Mouse (Mus musculus): Measurements from ENCODE around the gene Myo18b.

Myo18b gene

DNA sequence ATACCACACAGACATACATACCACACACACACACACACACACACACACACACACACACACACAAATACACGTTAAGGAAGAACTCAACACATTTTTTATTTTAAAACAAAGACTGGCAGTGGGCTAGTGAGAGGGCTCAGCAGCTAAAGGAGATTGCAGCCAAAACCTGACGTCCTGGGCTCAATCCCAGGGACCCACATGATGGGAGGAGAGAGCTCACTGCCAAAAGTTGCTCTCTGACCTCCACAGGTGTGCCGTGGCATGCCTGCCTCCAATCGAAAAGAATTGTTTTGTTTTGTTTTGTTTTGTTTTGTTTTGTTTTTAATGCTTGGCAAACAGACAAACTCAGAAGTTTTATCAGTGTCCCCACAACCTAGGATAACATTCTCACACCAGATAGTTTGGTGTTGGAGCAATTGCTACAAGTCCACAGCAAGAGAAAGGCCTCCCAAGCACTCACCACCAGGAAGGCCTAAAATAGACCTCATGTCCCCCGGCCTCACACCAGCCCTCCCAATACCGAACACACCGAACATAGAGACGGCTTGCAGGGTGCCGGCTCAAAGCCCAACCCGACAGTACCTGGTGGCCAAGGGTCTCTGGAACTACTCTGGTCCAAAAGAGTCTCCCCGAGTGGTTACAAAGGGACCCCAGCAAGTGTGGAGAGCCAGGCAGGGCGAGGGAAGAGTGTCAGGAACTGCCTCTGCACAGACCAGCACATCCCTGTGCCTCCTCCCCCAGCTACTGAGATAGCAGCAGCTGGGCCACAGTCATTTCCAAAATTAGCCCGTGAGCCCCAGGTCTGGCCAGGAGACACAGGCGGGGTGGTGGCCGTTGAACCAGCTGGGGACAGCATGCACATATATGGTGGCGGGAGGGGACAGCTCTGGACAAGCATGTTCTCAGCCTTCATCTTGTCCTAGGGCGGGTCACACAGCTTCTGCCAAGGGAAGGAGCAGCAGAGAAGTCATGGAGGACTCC is at the start of gene Myo18b:
Gene Myo18b (minus strand): TSS at position 689 of the 981 bp plus-strand sequence.
- no peak for DNase-seq

GRCm38 (mm10) chr5:112945925-112946324 is 49.8 kb upstream of the Myo18b start:
- no peak for DNase-seq

GRCm38 (mm10) chr5:112942244-112942643 is 46.1 kb upstream of the Myo18b start:
- no peak for DNase-seq

GRCm38 (mm10) chr5:112941001-112941400 is 44.8 kb upstream of the Myo18b start:
- no peak for DNase-seq

DNA sequence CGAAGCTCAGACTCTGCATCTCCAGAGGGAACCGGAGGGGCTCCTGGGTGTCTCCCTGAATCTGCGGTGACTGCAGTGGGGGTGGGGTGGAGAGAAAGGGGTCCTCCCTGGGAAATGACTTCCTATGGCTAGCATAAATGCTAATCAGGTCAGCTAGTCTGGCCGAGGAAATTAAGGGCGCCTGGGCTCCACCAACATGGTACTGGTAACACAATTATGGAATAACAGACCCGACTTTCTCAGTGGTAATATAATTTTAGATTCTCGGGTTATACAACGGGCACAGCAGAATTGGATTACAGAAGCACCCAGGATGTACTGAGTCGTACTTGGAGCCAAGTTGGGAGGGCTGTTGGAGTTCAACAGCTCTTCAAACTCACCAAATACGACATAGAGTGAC is 40.5 kb upstream of the Myo18b start:
- no peak for DNase-seq

DNA sequence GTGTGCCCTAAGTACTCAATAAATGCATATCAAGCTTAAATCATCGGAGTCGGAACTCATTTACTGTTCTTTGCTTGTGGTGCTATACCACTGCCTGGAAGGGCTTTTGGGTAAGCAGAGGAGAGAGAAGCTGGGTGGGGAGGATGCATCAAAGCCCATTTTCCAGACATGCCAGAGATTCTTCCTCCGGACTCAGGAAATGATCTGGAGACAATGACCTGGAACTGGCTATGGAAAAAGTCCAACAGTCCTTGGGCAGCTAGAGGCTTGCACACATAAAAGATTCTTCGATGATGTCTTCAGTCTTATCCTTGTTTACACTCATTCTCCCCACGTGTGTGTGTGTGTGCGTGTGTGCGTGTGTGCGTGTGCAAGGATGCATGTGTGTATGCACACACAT is 39.3 kb upstream of the Myo18b start:
- no peak for DNase-seq

- no peak for DNase-seq
Measured at GRCm38 (mm10) chr5:112932878-112933567, 36.9 kb upstream of the Myo18b start.

DNA sequence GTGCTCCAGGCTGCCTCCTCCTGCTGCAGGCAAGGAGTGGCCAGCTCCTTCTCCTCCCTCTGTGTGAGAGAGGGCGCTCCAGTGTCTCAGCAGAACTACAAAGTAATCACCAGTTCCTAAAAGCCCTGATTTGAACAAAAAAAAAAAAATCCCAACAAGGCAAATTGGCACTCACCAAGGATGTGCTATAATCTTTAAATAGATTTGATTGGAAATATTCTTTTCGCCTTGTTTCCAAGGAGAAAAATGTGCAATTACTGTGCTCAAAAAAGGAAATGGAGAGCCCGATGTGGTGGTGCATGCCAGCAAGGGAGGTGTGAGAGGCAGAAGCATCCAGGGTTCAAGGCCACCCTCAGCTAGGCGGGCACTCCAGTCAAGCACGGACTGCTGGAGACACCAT is 35.7 kb upstream of the Myo18b start:
- no peak for DNase-seq

DNA sequence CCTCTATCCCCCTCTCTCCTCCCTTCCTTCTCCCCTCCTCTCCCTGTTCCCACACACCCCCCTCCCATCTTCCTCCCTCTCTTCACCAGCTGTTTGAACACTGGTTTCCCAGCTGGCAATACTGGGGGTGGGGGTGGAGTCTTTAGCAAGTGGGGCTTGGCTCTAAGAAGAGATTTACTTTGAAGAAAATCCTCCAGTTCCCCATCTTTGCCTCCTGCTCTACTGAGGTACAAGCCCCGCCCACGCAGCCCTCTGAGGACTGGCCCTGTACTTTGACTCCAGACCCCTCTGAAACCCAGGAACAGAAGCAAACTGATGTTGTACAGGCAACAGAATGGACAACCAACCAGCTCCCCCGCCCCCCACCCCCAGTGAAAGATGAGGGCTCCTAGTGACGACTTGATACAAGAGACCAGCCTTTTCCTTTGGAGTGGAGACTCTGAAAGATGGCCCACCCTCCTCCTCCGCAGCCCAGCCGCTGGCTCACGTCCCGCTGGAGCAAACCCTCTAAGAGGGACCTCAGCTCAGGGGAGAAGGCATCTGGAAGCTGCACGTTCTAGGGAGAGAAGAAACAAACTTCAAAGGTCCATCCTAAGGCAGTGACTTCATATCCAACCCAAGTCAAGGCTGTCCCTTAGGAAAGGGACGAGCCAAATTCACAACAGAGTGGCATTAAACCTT is 32.2 kb upstream of the Myo18b start:
- peak; percentile 20 for DNase-seq

GRCm38 (mm10) chr5:112925422-112925821 is 29.3 kb upstream of the Myo18b start:
- no peak for DNase-seq

DNA sequence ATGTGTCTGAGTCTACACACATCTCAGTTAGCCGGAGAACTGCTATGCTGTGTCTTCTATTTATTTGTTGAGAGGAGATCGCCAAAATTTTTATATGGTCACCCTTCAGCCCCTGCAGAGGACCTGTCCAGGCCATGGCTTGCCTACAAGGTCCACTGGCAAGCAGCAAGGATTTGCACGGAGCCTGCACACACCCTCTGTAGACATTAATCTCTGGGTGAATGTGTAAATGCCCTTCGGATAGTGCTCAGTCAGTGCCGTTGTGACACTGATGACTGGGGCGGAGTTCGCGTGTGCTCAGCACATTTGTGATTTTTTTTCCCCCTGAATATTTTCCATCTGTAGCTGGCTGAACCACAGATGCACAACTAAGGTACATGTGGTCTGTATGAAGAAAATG is 28.6 kb upstream of the Myo18b start:
- no peak for DNase-seq

GRCm38 (mm10) chr5:112923841-112924240 is 27.7 kb upstream of the Myo18b start:
- no peak for DNase-seq

GRCm38 (mm10) chr5:112921914-112922313 is 25.8 kb upstream of the Myo18b start:
- DNase-seq, result no peak

DNA sequence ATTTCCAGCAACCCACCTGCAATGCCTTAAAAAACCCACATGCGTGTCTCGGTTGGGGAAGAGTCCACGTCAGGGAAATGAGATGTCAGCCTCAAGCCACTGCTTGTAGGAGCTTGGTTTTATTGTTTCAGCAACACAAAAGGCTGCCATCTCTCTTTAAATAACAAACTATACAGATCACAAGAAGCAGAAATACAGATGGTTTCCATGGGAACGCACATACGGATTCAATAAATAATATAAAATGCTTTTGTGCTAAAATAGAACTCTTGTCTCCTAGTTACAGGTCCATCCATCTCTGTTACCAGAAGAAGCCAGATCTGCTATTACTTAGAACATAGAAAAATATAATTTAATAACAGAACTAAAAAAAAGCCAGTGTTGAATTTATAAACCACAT is 14.2 kb upstream of the Myo18b start:
- DNase-seq, result no peak

DNA sequence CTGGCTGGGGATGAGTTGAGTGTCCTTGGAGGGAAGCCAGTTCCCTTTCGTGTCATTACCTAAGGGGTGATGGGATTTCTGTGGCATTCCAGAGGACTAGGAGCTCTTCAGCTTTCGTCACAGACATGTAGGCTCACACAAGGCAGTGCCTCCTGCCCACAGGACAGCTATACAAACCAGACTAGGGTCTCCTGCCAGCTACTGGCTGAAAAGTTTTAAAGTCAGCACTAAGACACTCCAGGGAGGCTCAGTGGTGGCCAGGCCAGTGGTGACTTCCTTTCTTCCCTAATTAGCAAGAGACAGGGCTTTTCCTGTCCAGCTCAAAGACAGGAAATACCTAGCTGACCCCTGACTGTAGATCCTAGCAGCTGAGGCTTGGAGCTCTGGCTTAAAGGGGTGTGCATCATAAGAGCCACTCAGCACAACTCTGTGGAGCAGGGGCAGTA is 12.0 kb upstream of the Myo18b start:
- DNase-seq, result no peak

GRCm38 (mm10) chr5:112907504-112907903 is 11.3 kb upstream of the Myo18b start:
- DNase-seq, result no peak

GRCm38 (mm10) chr5:112893462-112894060 is 2.6 kb downstream of the Myo18b start:
- DNase-seq, result no peak

GRCm38 (mm10) chr5:112892411-112892810 is 3.8 kb downstream of the Myo18b start:
- DNase-seq, result no peak

- no peak for DNase-seq
Measured at GRCm38 (mm10) chr5:112888651-112889050, 7.5 kb downstream of the Myo18b start.

DNA sequence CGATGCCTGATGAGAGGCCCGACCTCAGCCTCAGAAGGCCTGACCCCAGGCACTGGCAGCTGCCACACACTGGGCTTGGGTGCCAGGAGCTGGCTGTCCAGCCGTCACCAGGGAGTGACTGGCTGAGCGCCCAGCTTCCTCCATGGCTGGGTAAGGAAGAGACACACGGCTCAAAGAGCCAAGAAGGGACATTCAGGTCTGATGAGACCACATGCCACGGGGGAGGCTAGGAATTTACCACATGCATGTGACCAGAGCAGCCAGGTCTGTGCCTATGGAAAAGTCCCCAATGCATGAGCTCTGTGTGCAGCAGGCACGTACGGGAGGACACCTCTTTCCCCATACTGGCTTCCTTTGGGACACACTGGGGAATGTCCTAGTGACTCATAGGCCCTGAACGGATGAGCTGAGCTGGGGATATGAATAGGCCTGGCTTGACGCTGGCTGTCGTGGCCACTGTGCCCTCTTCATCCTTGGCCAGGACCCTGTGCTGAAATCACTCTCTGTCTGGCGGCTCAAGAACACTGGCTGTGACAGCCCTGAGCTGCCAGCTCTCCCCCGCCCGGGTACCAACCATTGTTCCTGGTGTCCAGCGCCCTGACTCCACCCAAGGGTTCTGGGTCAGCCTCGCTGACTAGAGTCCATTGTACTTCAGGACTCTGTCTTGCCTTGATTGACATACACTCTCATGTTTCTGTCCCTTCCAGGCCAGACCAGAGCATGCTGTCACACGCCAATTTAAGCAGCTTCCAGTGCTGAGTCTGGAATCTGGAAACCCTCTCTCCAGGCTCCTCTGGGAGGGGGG is 9.3 kb downstream of the Myo18b start:
- DNase-seq, result no peak

DNA sequence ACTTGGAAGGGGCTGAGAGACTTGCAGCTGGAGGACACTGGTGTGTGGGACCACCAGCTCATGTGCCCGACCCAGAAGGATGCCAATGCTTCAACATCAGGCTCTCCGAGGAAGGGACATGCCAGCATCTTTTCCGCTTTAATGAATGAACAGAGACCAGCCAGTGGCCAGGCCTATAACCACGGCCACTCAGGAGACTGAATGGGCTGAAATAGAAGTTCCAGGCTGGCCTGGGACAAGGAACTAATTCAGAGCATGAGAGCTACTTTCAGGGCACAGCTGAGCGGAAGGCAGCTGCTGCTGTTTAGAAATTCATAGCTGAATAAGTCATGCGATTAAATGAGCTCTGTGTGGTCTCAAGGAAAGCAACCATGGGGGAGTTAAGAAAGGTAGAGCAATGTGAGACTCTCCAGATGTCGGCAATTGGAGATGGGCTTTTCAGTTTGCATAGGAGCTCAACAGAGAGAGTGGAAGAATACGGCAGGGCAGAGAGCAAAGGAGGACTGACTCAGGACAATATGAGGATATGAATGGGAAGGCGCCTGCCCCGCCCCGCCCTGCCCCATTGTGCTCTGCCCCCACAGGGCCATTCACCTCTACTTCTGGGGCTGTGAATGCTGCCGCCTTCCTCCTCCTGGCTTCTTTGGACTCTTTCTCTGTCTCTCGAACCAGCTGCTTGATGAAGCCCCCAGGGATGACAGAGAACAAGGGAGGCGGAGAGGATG is 18.6 kb downstream of the Myo18b start:
- no peak for DNase-seq
